Mouse (Mus musculus) bone marrow macrophage, adult 2 months (primary cell): ENCODE data around the gene Nipal4.

Experiments used
- CTCF ChIP-seq: IDR thresholded peaks from 2 replicates; pipeline ENCODE4 v1.5.1; 2012; ENCODE audit warnings: low read depth, mild to moderate bottlenecking, low read length, moderate library complexity
- POLR2A ChIP-seq: IDR thresholded peaks from 2 replicates; pipeline ENCODE4 v1.6.1; 2012; ENCODE audit warnings: mild to moderate bottlenecking, low read depth, low read length, borderline replicate concordance

DNA sequence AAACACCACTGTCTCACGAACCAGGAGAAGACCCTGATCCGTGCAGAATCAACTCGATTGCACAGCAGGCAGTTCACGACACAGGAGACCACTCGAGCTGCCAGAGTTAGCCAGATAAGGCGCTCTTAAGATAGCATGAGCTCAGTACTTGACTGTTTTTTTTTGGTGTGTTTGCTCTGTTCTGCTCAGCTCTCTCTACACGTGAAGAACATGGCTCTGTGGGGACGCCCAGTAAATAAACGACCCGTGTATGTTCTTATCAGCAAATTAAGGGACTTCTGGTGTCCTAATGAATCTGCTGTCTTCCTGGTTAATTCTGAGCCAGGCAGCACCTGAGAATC lies 36.2 kb upstream of the Nipal4 start:
- TF ChIP-seq CTCF (no peak), POLR2A (no peak)
